Mouse (Mus musculus): ENCODE results near the gene Olfr1148. TPM values are rescaled to one million over a fixed set of nuclear protein-coding genes. Genes with fewer than 3 reads are reported as not detected.

Olfr1148 gene
- not detected in 2 replicates for polyA plus RNA-seq (2015; fragmentation: Nextera tagmentation; extraction: Ambion mirVana)

DNA sequence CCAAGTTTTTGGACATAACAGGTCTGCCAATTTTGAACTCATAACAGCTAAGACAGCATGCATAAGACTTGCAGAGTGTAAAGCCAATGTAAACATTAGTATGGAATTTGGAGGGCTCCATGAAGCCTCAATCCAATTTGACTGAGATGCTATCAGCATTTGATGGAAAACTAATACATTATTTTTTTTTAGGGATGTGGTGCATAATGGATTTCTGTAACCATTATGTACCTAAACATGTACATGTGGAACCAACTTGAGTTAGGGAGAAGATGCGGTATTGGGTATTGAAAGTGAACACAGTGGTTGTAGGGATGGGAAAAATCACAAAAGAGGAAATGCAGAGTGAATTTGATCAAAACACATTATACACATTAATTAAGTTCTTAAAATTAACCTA is at the start of gene Olfr1148:
Gene Olfr1148, plus strand, starts transcription at position 301 of the 400 bp plus-strand sequence.
- H3K36me3 ChIP-seq: no peaks in the 10 kb centered on the region
- H3K4me3 ChIP-seq (replicated peaks): no peak within 1 kb of the TSS
- no peak within 1 kb of the TSS for H3K4me2 ChIP-seq
- H3K27me3 ChIP-seq (replicated peaks): no peaks in the 10 kb centered on the region
- H3K9me3 ChIP-seq (replicated peaks): no peaks in the 10 kb centered on the region
- no peak for ATAC-seq (ENCODE audit: low FRiP score)
- 93% methylated on average over 1 of the region's 1 CpGs for WGBS
- no peak within 1 kb of the TSS for H3K9ac ChIP-seq (replicated peaks)
- H3K27ac ChIP-seq (replicated peaks): no peak within 1 kb of the TSS
- H3K4me1 ChIP-seq: no peaks in the 10 kb centered on the region

DNA sequence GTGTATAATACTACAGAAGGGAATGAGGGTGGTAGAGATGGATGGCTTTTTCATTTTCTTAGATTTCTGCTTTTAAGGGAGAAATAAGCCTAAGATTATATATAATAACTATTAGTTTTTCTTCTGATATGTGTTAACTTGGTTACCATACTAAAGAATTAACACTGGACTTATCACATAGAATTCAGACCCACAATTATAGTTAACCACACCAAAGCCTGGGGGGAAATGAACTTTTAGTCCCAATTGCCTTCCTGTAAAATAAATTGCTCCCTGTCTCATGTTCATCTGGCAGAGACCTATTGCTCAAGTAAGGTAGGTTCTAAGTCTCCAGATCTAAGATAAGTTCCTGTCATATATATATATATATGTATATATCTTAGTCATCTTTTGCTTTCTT is 30.0 kb upstream of the Olfr1148 start, which contains the start of gene Olfr1143:
Gene Olfr1143, plus strand, starts transcription at position 301 of the 400 bp plus-strand sequence.
- Histone ChIP-seq H3K27me3 (replicated peaks) (no peaks in the 10 kb centered on the region), H3K27ac (replicated peaks) (no peak within 1 kb of the TSS), H3K4me3 (replicated peaks) (no peak within 1 kb of the TSS), H3K9ac (replicated peaks) (no peak within 1 kb of the TSS), H3K4me1 (no peaks in the 10 kb centered on the region), H3K4me2 (no peak within 1 kb of the TSS), H3K36me3 (no peaks in the 10 kb centered on the region), H3K9me3 (replicated peaks) (no peaks in the 10 kb centered on the region)
- ATAC-seq (ENCODE audit: low FRiP score): no peak

DNA sequence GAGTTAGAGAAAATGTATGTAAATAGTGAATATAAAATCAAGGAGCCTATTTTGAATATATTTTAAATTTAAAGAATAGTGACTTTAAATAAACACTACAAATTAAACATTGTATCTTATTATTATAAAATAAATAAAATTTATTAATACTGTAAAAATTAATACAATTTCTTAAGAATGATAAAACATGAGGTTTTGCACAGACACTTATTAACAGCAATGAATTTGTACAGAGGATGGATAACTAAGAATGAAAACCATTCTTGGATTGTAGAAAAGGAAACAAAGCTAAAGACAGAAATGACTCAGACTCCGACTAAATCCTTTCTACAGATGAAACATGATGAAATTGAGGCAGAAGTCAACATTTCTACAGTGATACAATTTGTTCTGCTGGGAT is 20.8 kb upstream of the Olfr1148 start, which contains the start of gene Olfr1145:
Gene Olfr1145, plus strand, starts transcription at position 301 of the 400 bp plus-strand sequence.
- Histone ChIP-seq H3K9ac (replicated peaks) (no peak within 1 kb of the TSS), H3K4me3 (replicated peaks) (no peak within 1 kb of the TSS), H3K36me3 (no peaks in the 10 kb centered on the region), H3K27me3 (replicated peaks) (no peaks in the 10 kb centered on the region), H3K9me3 (replicated peaks) (no peaks in the 10 kb centered on the region), H3K4me1 (no peaks in the 10 kb centered on the region), H3K27ac (replicated peaks) (no peak within 1 kb of the TSS), H3K4me2 (no peak within 1 kb of the TSS)
- 100% methylated on average over 1 of the region's 1 CpGs for WGBS
- no peak for ATAC-seq (ENCODE audit: low FRiP score)

DNA sequence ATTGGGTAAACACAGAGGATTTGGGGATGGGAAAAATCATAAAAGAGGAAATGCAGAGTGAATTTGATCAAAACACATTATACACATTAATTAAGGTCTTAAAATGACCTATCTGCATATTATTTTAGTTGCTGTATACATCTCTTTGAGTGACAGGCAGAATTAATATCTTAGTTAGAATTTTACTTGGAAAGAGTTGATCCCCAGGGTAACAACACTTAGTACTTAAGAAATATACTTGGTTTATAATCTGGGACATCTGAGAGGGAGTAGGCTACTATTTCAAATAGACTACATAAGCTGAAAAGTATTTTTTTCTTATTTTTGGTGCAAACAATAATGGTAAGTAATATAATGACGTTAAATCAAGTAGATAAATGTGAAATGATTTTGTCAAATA is 13.4 kb downstream of the Olfr1148 start, which contains the start of gene Olfr1150-ps1:
Gene Olfr1150-ps1, plus strand, starts transcription at position 301 of the 400 bp plus-strand sequence.
- Histone ChIP-seq H3K27me3 (replicated peaks) (no peaks in the 10 kb centered on the region), H3K4me3 (replicated peaks) (no peak within 1 kb of the TSS), H3K9ac (replicated peaks) (no peak within 1 kb of the TSS), H3K36me3 (no peaks in the 10 kb centered on the region), H3K27ac (replicated peaks) (no peak within 1 kb of the TSS), H3K4me1 (no peaks in the 10 kb centered on the region), H3K9me3 (replicated peaks) (no peaks in the 10 kb centered on the region), H3K4me2 (no peak within 1 kb of the TSS)
- no peak for ATAC-seq (ENCODE audit: low FRiP score)
- 76% methylated on average over 1 of the region's 1 CpGs for WGBS

DNA sequence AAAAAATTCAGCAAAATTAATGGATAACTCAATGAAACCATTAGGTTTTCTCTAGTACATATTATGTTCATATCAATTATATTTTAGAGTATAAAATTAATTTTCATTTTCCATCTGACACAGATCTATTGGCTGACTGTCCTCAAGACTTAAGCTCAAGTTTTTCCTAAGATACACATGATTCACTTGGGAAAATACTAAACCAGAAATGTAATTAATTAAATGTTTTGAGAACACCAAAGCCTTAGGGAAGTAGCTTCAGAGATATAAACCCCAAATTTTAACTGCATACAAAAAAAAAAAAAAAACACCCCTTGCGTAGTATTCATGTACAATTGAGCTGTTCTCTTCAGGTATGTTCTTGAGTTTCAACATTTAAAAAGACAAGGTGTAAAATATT is 25.2 kb downstream of the Olfr1148 start, which contains the start of gene Olfr1151:
Gene Olfr1151, plus strand, starts transcription at position 301 of the 400 bp plus-strand sequence.
- H3K36me3 ChIP-seq: no peaks in the 10 kb centered on the region
- no peak within 1 kb of the TSS for H3K4me3 ChIP-seq (replicated peaks)
- ATAC-seq (ENCODE audit: low FRiP score): no peak
- H3K27ac ChIP-seq (replicated peaks): no peak within 1 kb of the TSS
- H3K27me3 ChIP-seq (replicated peaks): no peaks in the 10 kb centered on the region
- WGBS: 94% methylated on average over 1 of the region's 1 CpGs
- H3K9ac ChIP-seq (replicated peaks): no peak within 1 kb of the TSS
- no peaks in the 10 kb centered on the region for H3K4me1 ChIP-seq
- H3K9me3 ChIP-seq (replicated peaks): no peaks in the 10 kb centered on the region
- H3K4me2 ChIP-seq: no peak within 1 kb of the TSS

DNA sequence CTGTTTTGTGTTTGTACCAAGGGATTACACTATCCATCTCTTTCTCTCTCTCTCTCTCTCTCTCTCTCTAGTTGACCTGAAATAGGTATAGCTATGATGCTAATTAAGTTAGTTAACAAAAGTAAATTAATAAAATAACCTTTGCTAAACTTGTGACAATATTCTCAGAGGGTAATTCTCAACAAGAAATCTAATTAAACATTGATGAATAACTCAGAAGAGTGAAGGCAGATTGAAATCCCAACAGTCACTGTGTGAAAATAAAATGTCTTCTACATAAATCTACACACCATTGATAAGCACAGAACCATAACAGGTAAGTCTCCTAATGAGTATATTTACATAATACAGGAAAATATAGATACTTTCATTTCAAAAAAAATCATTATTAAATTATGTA is 35.9 kb downstream of the Olfr1148 start, which contains the start of gene Olfr1152:
Gene Olfr1152, plus strand, starts transcription at position 301 of the 400 bp plus-strand sequence.
- no peaks in the 10 kb centered on the region for H3K4me1 ChIP-seq
- H3K27ac ChIP-seq (replicated peaks): no peak within 1 kb of the TSS
- no peak for ATAC-seq (ENCODE audit: low FRiP score)
- H3K4me3 ChIP-seq (replicated peaks): no peak within 1 kb of the TSS
- H3K27me3 ChIP-seq (replicated peaks): no peaks in the 10 kb centered on the region
- H3K9me3 ChIP-seq (replicated peaks): no peaks in the 10 kb centered on the region
- no peak within 1 kb of the TSS for H3K9ac ChIP-seq (replicated peaks)
- H3K4me2 ChIP-seq: no peak within 1 kb of the TSS
- no peaks in the 10 kb centered on the region for H3K36me3 ChIP-seq

Other genes with a start within 250 kb of the Olfr1148 start
- not detected in 2 replicates for gene Olfr1130, start 224.3 kb upstream of the Olfr1148 start, polyA plus RNA-seq (2015; fragmentation: Nextera tagmentation; extraction: Ambion mirVana)
- not detected in 2 replicates for gene Olfr1131, start 203.4 kb upstream of the Olfr1148 start, polyA plus RNA-seq (2015; fragmentation: Nextera tagmentation; extraction: Ambion mirVana)
- gene Olfr1132, start 193.0 kb upstream of the Olfr1148 start, polyA plus RNA-seq (2015; fragmentation: Nextera tagmentation; extraction: Ambion mirVana): not detected in 2 replicates
- gene Olfr1133, start 183.2 kb upstream of the Olfr1148 start, polyA plus RNA-seq (2015; fragmentation: Nextera tagmentation; extraction: Ambion mirVana): not detected in 2 replicates
- not detected in 2 replicates for gene Olfr1134, start 172.1 kb upstream of the Olfr1148 start, polyA plus RNA-seq (2015; fragmentation: Nextera tagmentation; extraction: Ambion mirVana)
- gene Olfr1135, start 156.9 kb upstream of the Olfr1148 start, polyA plus RNA-seq (2015; fragmentation: Nextera tagmentation; extraction: Ambion mirVana): not detected in 2 replicates
- gene Olfr1136, start 136.6 kb upstream of the Olfr1148 start, polyA plus RNA-seq (2015; fragmentation: Nextera tagmentation; extraction: Ambion mirVana): not detected in 2 replicates
- gene Olfr1137, start 117.4 kb upstream of the Olfr1148 start, polyA plus RNA-seq (2015; fragmentation: Nextera tagmentation; extraction: Ambion mirVana): not detected in 2 replicates
- not detected in 2 replicates for gene Olfr1138, start 90.6 kb upstream of the Olfr1148 start, polyA plus RNA-seq (2015; fragmentation: Nextera tagmentation; extraction: Ambion mirVana)
- not detected in 2 replicates for gene Olfr1140, start 86.8 kb upstream of the Olfr1148 start, polyA plus RNA-seq (2015; fragmentation: Nextera tagmentation; extraction: Ambion mirVana)
- gene Olfr1141, start 76.5 kb upstream of the Olfr1148 start, polyA plus RNA-seq (2015; fragmentation: Nextera tagmentation; extraction: Ambion mirVana): not detected in 2 replicates
- gene Olfr152, start 51.0 kb upstream of the Olfr1148 start, polyA plus RNA-seq (2015; fragmentation: Nextera tagmentation; extraction: Ambion mirVana): not detected in 2 replicates
- not detected in 2 replicates for gene Olfr1143, start 29.9 kb upstream of the Olfr1148 start, polyA plus RNA-seq (2015; fragmentation: Nextera tagmentation; extraction: Ambion mirVana)
- not detected in 2 replicates for gene Olfr1145, start 20.7 kb upstream of the Olfr1148 start, polyA plus RNA-seq (2015; fragmentation: Nextera tagmentation; extraction: Ambion mirVana)
- gene Olfr1150-ps1, start 13.5 kb downstream of the Olfr1148 start, polyA plus RNA-seq (2015; fragmentation: Nextera tagmentation; extraction: Ambion mirVana): not detected in 2 replicates
- not detected in 2 replicates for gene Olfr1151, start 25.3 kb downstream of the Olfr1148 start, polyA plus RNA-seq (2015; fragmentation: Nextera tagmentation; extraction: Ambion mirVana)
- not detected in 2 replicates for gene Olfr1152, start 36.0 kb downstream of the Olfr1148 start, polyA plus RNA-seq (2015; fragmentation: Nextera tagmentation; extraction: Ambion mirVana)
- not detected in 2 replicates for gene Olfr1153, start 64.4 kb downstream of the Olfr1148 start, polyA plus RNA-seq (2015; fragmentation: Nextera tagmentation; extraction: Ambion mirVana)
- gene Olfr1154, start 74.6 kb downstream of the Olfr1148 start, polyA plus RNA-seq (2015; fragmentation: Nextera tagmentation; extraction: Ambion mirVana): not detected in 2 replicates
- not detected in 2 replicates for gene Olfr1155, start 114.6 kb downstream of the Olfr1148 start, polyA plus RNA-seq (2015; fragmentation: Nextera tagmentation; extraction: Ambion mirVana)
- not detected in 2 replicates for gene Olfr1156, start 122.6 kb downstream of the Olfr1148 start, polyA plus RNA-seq (2015; fragmentation: Nextera tagmentation; extraction: Ambion mirVana)
- gene Olfr1157, start 137.8 kb downstream of the Olfr1148 start, polyA plus RNA-seq (2015; fragmentation: Nextera tagmentation; extraction: Ambion mirVana): not detected in 2 replicates
- not detected in 2 replicates for gene Olfr74, start 144.1 kb downstream of the Olfr1148 start, polyA plus RNA-seq (2015; fragmentation: Nextera tagmentation; extraction: Ambion mirVana)
- not detected in 2 replicates for gene Olfr1158, start 159.6 kb downstream of the Olfr1148 start, polyA plus RNA-seq (2015; fragmentation: Nextera tagmentation; extraction: Ambion mirVana)
- not detected in 2 replicates for gene Olfr1160, start 177.7 kb downstream of the Olfr1148 start, polyA plus RNA-seq (2015; fragmentation: Nextera tagmentation; extraction: Ambion mirVana)
- not detected in 2 replicates for gene Olfr1161, start 192.2 kb downstream of the Olfr1148 start, polyA plus RNA-seq (2015; fragmentation: Nextera tagmentation; extraction: Ambion mirVana)
- not detected in 2 replicates for gene Olfr73, start 207.2 kb downstream of the Olfr1148 start, polyA plus RNA-seq (2015; fragmentation: Nextera tagmentation; extraction: Ambion mirVana)
- not detected in 2 replicates for gene Olfr1162, start 220.6 kb downstream of the Olfr1148 start, polyA plus RNA-seq (2015; fragmentation: Nextera tagmentation; extraction: Ambion mirVana)
- gene Olfr1163, start 241.3 kb downstream of the Olfr1148 start, polyA plus RNA-seq (2015; fragmentation: Nextera tagmentation; extraction: Ambion mirVana): not detected in 2 replicates

All from neural tube, embryonic 15.5 days (tissue).